Comparison of ENCODE assay signal across 8 mouse cellular contexts in the genomic region with DNA sequence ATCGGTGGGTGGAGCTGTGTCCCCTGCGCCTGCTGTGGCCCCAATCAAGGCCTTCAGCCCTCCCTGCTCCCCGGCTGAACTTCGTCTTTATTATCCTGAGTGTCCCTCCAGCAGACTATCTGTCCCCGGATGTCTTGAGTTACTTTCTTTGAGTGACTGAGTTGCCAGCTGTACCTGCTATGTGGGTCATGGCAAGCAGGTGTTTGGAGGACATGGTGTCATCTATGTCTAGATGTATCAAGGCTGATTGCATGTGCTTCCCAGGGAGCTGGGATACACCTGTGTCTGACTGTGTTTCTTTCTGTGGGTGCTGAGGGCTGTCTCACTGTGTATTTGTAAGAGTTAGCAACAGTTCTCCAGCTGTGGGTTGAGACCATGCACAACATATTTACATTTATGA. TPM values are rescaled to one million over a fixed set of nuclear protein-coding genes. Genes with fewer than 3 reads are reported as not detected.
DNase-seq lines count a peak whose midpoint lies in the region; ATAC-seq and TF ChIP-seq lines count a peak whose summit lies in the region.

No protein-coding gene starts in this region.

- DNase-seq in kidney, postnatal 36 days = no peak
- DNase-seq in embryonic facial prominence, embryonic 11.5 days (ENCODE audit: low spot score) = no peak
- DNase-seq in hindbrain, postnatal 0 days (ENCODE audit: low spot score) = no peak
- no peak for DNase-seq in midbrain, postnatal 0 days (ENCODE audit: low spot score)
- no peak for DNase-seq in layer of hippocampus, postnatal 14 days (ENCODE audit: low spot score in 2 of 2)
- no peak for DNase-seq in cerebellum, postnatal 25 days

- H3K9ac ChIP-seq in kidney, embryonic 15.5 days = peak overlapping the region; percentile 57; the same call in 1 of the 2 replicates
- peak overlapping the region; percentile 65 for H3K9ac ChIP-seq in embryonic facial prominence, embryonic 11.5 days (replicated peaks; ENCODE audit: low read length)
- H3K9ac ChIP-seq in hindbrain, postnatal 0 days (replicated peaks; ENCODE audit: low read length) = peak overlapping the region; percentile 72
- peak overlapping the region; percentile 81 for H3K9ac ChIP-seq in midbrain, postnatal 0 days (replicated peaks; ENCODE audit: low read length, poor library complexity, severe bottlenecking)

- no peak overlapping the region for H3K27ac ChIP-seq in kidney, embryonic 15.5 days
- H3K27ac ChIP-seq in embryonic facial prominence, embryonic 11.5 days (replicated peaks; ENCODE audit: low read depth, low read length) = no peak overlapping the region
- H3K27ac ChIP-seq in hindbrain, postnatal 0 days = peak overlapping the region; percentile 13; the same call in 1 of the 2 replicates
- H3K27ac ChIP-seq in midbrain, postnatal 0 days (ENCODE audit: low read depth, low read length) = peak overlapping the region; percentile 78; the same call in 1 of the 2 replicates

- ATAC-seq in kidney, embryonic 15.5 days (replicated peaks; ENCODE audit: low FRiP score) = no peak
- no peak for ATAC-seq in embryonic facial prominence, embryonic 11.5 days (replicated peaks; ENCODE audit: insufficient number of reproducible peaks, low FRiP score, low TSS enrichment, low read depth)
- no peak for ATAC-seq in hindbrain, postnatal 0 days
- ATAC-seq in midbrain, postnatal 0 days (ENCODE audit: low FRiP score) = no peak
- ATAC-seq in inflammation-experienced regulatory T-cells, adult 6 months = no peak

- H3K27me3 ChIP-seq in kidney, embryonic 15.5 days = peaks cover 60% of the 10 kb centered on the region
- H3K27me3 ChIP-seq in embryonic facial prominence, embryonic 11.5 days (ENCODE audit: control insufficient read depth, insufficient read depth, low read length) = no peaks in the 10 kb centered on the region
- no peaks in the 10 kb centered on the region for H3K27me3 ChIP-seq in hindbrain, postnatal 0 days (ENCODE audit: insufficient read depth, low read length)
- no peaks in the 10 kb centered on the region for H3K27me3 ChIP-seq in midbrain, postnatal 0 days (ENCODE audit: insufficient read depth, low read length)

- H3K4me1 ChIP-seq in kidney, embryonic 15.5 days = peaks cover 41% of the 10 kb centered on the region
- H3K4me1 ChIP-seq in embryonic facial prominence, embryonic 11.5 days (ENCODE audit: control insufficient read depth, insufficient read depth, low read length) = peaks cover 5% of the 10 kb centered on the region; the same call in 1 of the 2 replicates
- H3K4me1 ChIP-seq in hindbrain, postnatal 0 days (ENCODE audit: insufficient read depth, low read length) = peaks cover 21% of the 10 kb centered on the region; the same call in 1 of the 2 replicates
- H3K4me1 ChIP-seq in midbrain, postnatal 0 days (ENCODE audit: insufficient read depth, low read length) = peaks cover 10% of the 10 kb centered on the region; the same call in 1 of the 2 replicates

- WGBS in kidney, embryonic 15.5 days = 4% methylated on average over 5 of the region's 5 CpGs
- WGBS in embryonic facial prominence, embryonic 11.5 days = 4% methylated on average over 5 of the region's 5 CpGs
- 9% methylated on average over 5 of the region's 5 CpGs for WGBS in hindbrain, postnatal 0 days
- 7% methylated on average over 5 of the region's 5 CpGs for WGBS in midbrain, postnatal 0 days

- peak overlapping the region; percentile 48 for H3K4me3 ChIP-seq in kidney, embryonic 15.5 days (replicated peaks)
- H3K4me3 ChIP-seq in embryonic facial prominence, embryonic 11.5 days (ENCODE audit: low read depth, low read length) = peak overlapping the region; percentile 40
- H3K4me3 ChIP-seq in hindbrain, postnatal 0 days (ENCODE audit: low read length) = peak overlapping the region; percentile 70
- H3K4me3 ChIP-seq in midbrain, postnatal 0 days (ENCODE audit: low read depth, low read length) = peak overlapping the region; percentile 82

- peak overlapping the region; percentile 99 for H3K4me2 ChIP-seq in kidney, embryonic 15.5 days
- peak overlapping the region; percentile 87 for H3K4me2 ChIP-seq in embryonic facial prominence, embryonic 11.5 days (ENCODE audit: low read depth, low read length)
- peak overlapping the region; percentile 69 for H3K4me2 ChIP-seq in hindbrain, postnatal 0 days (ENCODE audit: low read depth, low read length)
- peak overlapping the region; percentile 95 for H3K4me2 ChIP-seq in midbrain, postnatal 0 days (ENCODE audit: low read depth, low read length, poor library complexity, severe bottlenecking)

- no peaks in the 10 kb centered on the region for H3K36me3 ChIP-seq in kidney, embryonic 15.5 days
- H3K36me3 ChIP-seq in embryonic facial prominence, embryonic 11.5 days (replicated peaks; ENCODE audit: control insufficient read depth, insufficient read depth, low read depth, low read length) = no peaks in the 10 kb centered on the region
- no peaks in the 10 kb centered on the region for H3K36me3 ChIP-seq in hindbrain, postnatal 0 days (ENCODE audit: insufficient read depth, low read length)
- H3K36me3 ChIP-seq in midbrain, postnatal 0 days (ENCODE audit: insufficient read depth, low read length) = peaks cover 10% of the 10 kb centered on the region; the same call in 1 of the 2 replicates

- no peaks in the 10 kb centered on the region for H3K9me3 ChIP-seq in kidney, embryonic 15.5 days (replicated peaks)
- no peaks in the 10 kb centered on the region for H3K9me3 ChIP-seq in embryonic facial prominence, embryonic 11.5 days (replicated peaks; ENCODE audit: control insufficient read depth, low read length)
- no peaks in the 10 kb centered on the region for H3K9me3 ChIP-seq in hindbrain, postnatal 0 days (ENCODE audit: low read length)
- H3K9me3 ChIP-seq in midbrain, postnatal 0 days (ENCODE audit: low read length) = no peaks in the 10 kb centered on the region

- no peak for TF ChIP-seq CTCF in hindbrain, postnatal 0 days (IDR thresholded peaks at IDR 0.05; ENCODE audit: low read depth)
- no peak for TF ChIP-seq CTCF in midbrain, postnatal 0 days (IDR thresholded peaks at IDR 0.05)

RNA-seq across cellular contexts. Expression of a gene that starts 6.0 kb away (rescaled TPM):
- 3.1 and 5.9 TPM in 2 replicates for polyA plus RNA-seq in kidney, embryonic 15.5 days (2015; fragmentation: Nextera tagmentation; extraction: Ambion mirVana)
- polyA plus RNA-seq in embryonic facial prominence, embryonic 11.5 days (2014; fragmentation: Nextera tagmentation; extraction: Ambion mirVana) = 19.8 and 27.9 TPM in 2 replicates
- total RNA-seq in hindbrain, postnatal 0 days (2014; rRNA removed) = 131 and 158 TPM in 2 replicates
- 105 and 111 TPM in 2 replicates for polyA plus RNA-seq in hindbrain, postnatal 0 days (2015; fragmentation: Nextera tagmentation; extraction: Ambion mirVana)
- 192 and 197 TPM in 2 replicates for total RNA-seq in midbrain, postnatal 0 days (2014; rRNA removed)
- polyA plus RNA-seq in midbrain, postnatal 0 days (2015; fragmentation: Nextera tagmentation; extraction: Ambion mirVana) = 160 and 162 TPM in 2 replicates
- 1 to 10 TPM in 1 of 3 experiments, under 1 TPM in 1, not detected in 1; 0.13 to 1.2 TPM for polyA plus RNA-seq in inflammation-experienced regulatory T-cells, adult 6 months (2017; shearing (Covaris generic))
- total RNA-seq in layer of hippocampus, postnatal 14 days (2021) = 100 to 1,000 TPM in 1 of 2 experiments, 10 to 100 TPM in 1; 96.1 to 111 TPM

RNA-seq across cellular contexts. Expression of a gene that starts 20.6 kb away (rescaled TPM):
- 21.0 and 23.7 TPM in 2 replicates for polyA plus RNA-seq in kidney, embryonic 15.5 days (2015; fragmentation: Nextera tagmentation; extraction: Ambion mirVana)
- 18.0 and 21.0 TPM in 2 replicates for polyA plus RNA-seq in embryonic facial prominence, embryonic 11.5 days (2014; fragmentation: Nextera tagmentation; extraction: Ambion mirVana)
- 3.4 and 8.4 TPM in 2 replicates for total RNA-seq in hindbrain, postnatal 0 days (2014; rRNA removed)
- 3.2 and 3.4 TPM in 2 replicates for polyA plus RNA-seq in hindbrain, postnatal 0 days (2015; fragmentation: Nextera tagmentation; extraction: Ambion mirVana)
- total RNA-seq in midbrain, postnatal 0 days (2014; rRNA removed) = 1.3 TPM in 2 replicates
- 1.4 and 1.7 TPM in 2 replicates for polyA plus RNA-seq in midbrain, postnatal 0 days (2015; fragmentation: Nextera tagmentation; extraction: Ambion mirVana)
- not detected for polyA plus RNA-seq in inflammation-experienced regulatory T-cells, adult 6 months (2017; shearing (Covaris generic))
- 10 to 100 TPM; 10.8 to 11.0 TPM for total RNA-seq in layer of hippocampus, postnatal 14 days (2021)

RNA-seq across cellular contexts. Expression of a gene that starts 28.0 kb away (rescaled TPM):
- 236 and 245 TPM in 2 replicates for polyA plus RNA-seq in kidney, embryonic 15.5 days (2015; fragmentation: Nextera tagmentation; extraction: Ambion mirVana)
- 71.4 and 84.5 TPM in 2 replicates for polyA plus RNA-seq in embryonic facial prominence, embryonic 11.5 days (2014; fragmentation: Nextera tagmentation; extraction: Ambion mirVana)
- total RNA-seq in hindbrain, postnatal 0 days (2014; rRNA removed) = 33.4 and 38.6 TPM in 2 replicates
- polyA plus RNA-seq in hindbrain, postnatal 0 days (2015; fragmentation: Nextera tagmentation; extraction: Ambion mirVana) = 123 and 133 TPM in 2 replicates
- 46.6 and 47.7 TPM in 2 replicates for total RNA-seq in midbrain, postnatal 0 days (2014; rRNA removed)
- polyA plus RNA-seq in midbrain, postnatal 0 days (2015; fragmentation: Nextera tagmentation; extraction: Ambion mirVana) = 148 and 153 TPM in 2 replicates
- 10 to 100 TPM; 58.9 to 90.9 (median 63.6) TPM for polyA plus RNA-seq in inflammation-experienced regulatory T-cells, adult 6 months (2017; shearing (Covaris generic))
- total RNA-seq in layer of hippocampus, postnatal 14 days (2021) = 10 to 100 TPM; 16.0 to 27.0 TPM

Comparison
In these comparisons a context has a peak if more than half of its experiments do, and no peak if none do; other contexts are left out.
1. H3K27ac ChIP-seq: peak in hindbrain, postnatal 0 days (single experiment) and midbrain, postnatal 0 days (single experiment); none in kidney, embryonic 15.5 days (single experiment) and embryonic facial prominence, embryonic 11.5 days (single experiment).
2. Peak in every context shown above with its lines, with median percentiles within 50 percentile points of each other: H3K4me2 ChIP-seq, H3K4me3 ChIP-seq and H3K9ac ChIP-seq.